ENCODE assay signal across 8 mouse cellular contexts in genomic region chr17:94834446-94835117, GRCm38 (mm10).
DNase-seq lines count a peak whose midpoint lies in the region; ATAC-seq and TF ChIP-seq lines count a peak whose summit lies in the region.

No protein-coding gene starts in this region.

- POLR2A ChIA-PET in Patski (lab: Charles Lee): interaction anchor here (1.5 kb wide), 1 partner anchor 15 kb away, joined by 3 read pairs; no protein-coding TSS in a partner anchor

- peaks cover 20% of the 10 kb centered on the region for H3K36me3 ChIP-seq in hindbrain, embryonic 13.5 days

- H3K27ac ChIP-seq in hindbrain, embryonic 13.5 days: peak overlapping the region; percentile 89

- DNase-seq in Patski (ENCODE audit: low read depth, low spot score): peak; percentile 49
- DNase-seq in cerebellum, postnatal 14 days: peak; percentile 79 to 83
- peak; percentile 74 to 83 for DNase-seq in frontal cortex, postnatal 14 days (ENCODE audit: low spot score in 2 of 2)
- peak; percentile 60 to 68 for DNase-seq in layer of hippocampus, postnatal 25 days (ENCODE audit: extremely low spot score in 1 of 2, low spot score in 1 of 2)
- DNase-seq in lung, postnatal 25 days (ENCODE audit: low spot score): peak; percentile 87
- DNase-seq in retina, embryonic 14.5 days (ENCODE audit: low spot score): peak; percentile 85
- peak; percentile 78 for DNase-seq in thymus, postnatal 4 days

- H3K4me2 ChIP-seq in hindbrain, embryonic 13.5 days: peak overlapping the region; percentile 75

- in situ Hi-C loops in Patski (cut with MboI; ENCODE audit: low pct_unique_long_range_greater_than_20kb): no loop called here

- WGBS in hindbrain, embryonic 13.5 days: under 1% methylated on average over 20 of the region's 20 CpGs

- H3K9ac ChIP-seq in hindbrain, embryonic 13.5 days: peak overlapping the region; percentile 73

- peaks cover 17% of the 10 kb centered on the region for H3K4me1 ChIP-seq in hindbrain, embryonic 13.5 days (replicated peaks)

- ATAC-seq in Patski: peak; percentile 98
- ATAC-seq in hindbrain, embryonic 13.5 days (ENCODE audit: low FRiP score): peak; percentile 98

- H3K4me3 ChIP-seq in hindbrain, embryonic 13.5 days: peak overlapping the region; percentile 58

- CTCF ChIA-PET in Patski (lab: Charles Lee): interaction anchor here (0.6 kb wide), 1 partner anchor 27 kb away, joined by 3 read pairs; no protein-coding TSS in a partner anchor

- no peaks in the 10 kb centered on the region for H3K27me3 ChIP-seq in Patski
- no peaks in the 10 kb centered on the region for H3K27me3 ChIP-seq in hindbrain, embryonic 13.5 days

- TF ChIP-seq CTCF in Patski (IDR thresholded peaks at IDR 0.05): no peak

- peaks cover 4% of the 10 kb centered on the region; the same call in 1 of the 2 replicates for H3K9me3 ChIP-seq in hindbrain, embryonic 13.5 days

Comparison
In these comparisons a context has a peak if more than half of its experiments do, and no peak if none do; other contexts are left out.
1. Peak in every context shown above with its lines: DNase-seq, ATAC-seq, H3K4me3 ChIP-seq and H3K27ac ChIP-seq.